Mouse (Mus musculus): ENCODE results near the gene Sco1. TPM values are rescaled to one million over a fixed set of nuclear protein-coding genes. Genes with fewer than 3 reads are reported as not detected.

The Sco1 gene
- total RNA-seq, 2 experiments from 2014 or later: 7.2 to 7.3 TPM

Small RNA genes within 50 kb of the gene (microRNA-seq; reads per million reads assigned to microRNA genes)
- gene Mir6923 (ENCODE audit: borderline replicate concordance in 2 of 2): 0 to 0.26 reads per million in 2 experiments

Other genes with a start within 250 kb of the Sco1 start
- under 1 TPM in 1 of 2 experiments, not detected in 1; 0.05 TPM for gene Pirt, start 140.7 kb upstream of the Sco1 start, total RNA-seq (2021)
- not detected for gene Tmem238l, start 96.0 kb upstream of the Sco1 start, total RNA-seq (2021)
- gene Tmem220, start 27.5 kb upstream of the Sco1 start, total RNA-seq (2021): under 1 TPM; 0.28 to 0.96 TPM
- gene Adprm, start 76 bp upstream of the Sco1 start, total RNA-seq (2021): 1 to 10 TPM; 6.9 to 8.9 TPM
- 10 to 100 TPM; 11.9 to 13.1 TPM for gene Myh3, start 25.6 kb downstream of the Sco1 start, total RNA-seq (2021)
- 1,000 to 10,000 TPM; 1,544 to 1,819 TPM for gene Myh2, start 118.4 kb downstream of the Sco1 start, total RNA-seq (2021)
- 1,000 to 10,000 TPM; 3,929 to 5,903 TPM for gene Myh1, start 147.4 kb downstream of the Sco1 start, total RNA-seq (2021)
- over 10,000 TPM; 20,146 to 24,206 TPM for gene Myh4, start 185.4 kb downstream of the Sco1 start, total RNA-seq (2021)
- 100 to 1,000 TPM; 217 to 253 TPM for gene Myh8, start 224.5 kb downstream of the Sco1 start, total RNA-seq (2021)

All from gastrocnemius, postnatal 25 days (tissue).